Mouse (Mus musculus): ENCODE measurements around the gene Gm43552. TPM values are rescaled to one million over a fixed set of nuclear protein-coding genes. Genes with fewer than 3 reads are reported as not detected.
A peak's percentile ranks its signal among the peaks of the same experiment; 100 is the strongest.

Gene Gm43552
- polyA plus RNA-seq, 1 experiment, result not detected

- Histone ChIP-seq H3K4me1 (ENCODE audit: control insufficient read depth, insufficient read depth, low read length) (no peaks in the 10 kb centered on the region; the same call in 1 of the 2 replicates), H3K4me3 (replicated peaks; ENCODE audit: control insufficient read depth, low read depth, low read length) (no peak overlapping the region), H3K27ac (ENCODE audit: control insufficient read depth, insufficient read depth, low read depth, low read length, poor library complexity) (no peak overlapping the region)
- 43% methylated on average over 5 of the region's 5 CpGs for WGBS
- TF ChIP-seq CTCF (IDR thresholded peaks at IDR 0.05; ENCODE audit: control insufficient read depth, insufficient read depth, low read length) (no peak), POLR2A (IDR thresholded peaks at IDR 0.05; ENCODE audit: borderline replicate concordance, control insufficient read depth, low read depth, low read length) (no peak)
These were observed 42.9 kb upstream of the Gm43552 start for GRCm38 (mm10) chr5:65535457-65536067.

GRCm38 (mm10) chr5:65534496-65534895 lies 41.9 kb upstream of the Gm43552 start:
- H3K4me3 ChIP-seq (replicated peaks; ENCODE audit: control insufficient read depth, low read depth, low read length), result no peak overlapping the region
- 82% methylated on average over 4 of the region's 4 CpGs for WGBS
- TF ChIP-seq POLR2A (IDR thresholded peaks at IDR 0.05; ENCODE audit: borderline replicate concordance, control insufficient read depth, low read depth, low read length), result no peak
- no peak overlapping the region for H3K27ac ChIP-seq (ENCODE audit: control insufficient read depth, insufficient read depth, low read depth, low read length, poor library complexity)
- no peaks in the 10 kb centered on the region; the same call in 1 of the 2 replicates for H3K4me1 ChIP-seq (ENCODE audit: control insufficient read depth, insufficient read depth, low read length)

- TF ChIP-seq CTCF (IDR thresholded peaks at IDR 0.05; ENCODE audit: control insufficient read depth, insufficient read depth, low read length), result no peak
- no peak for TF ChIP-seq POLR2A (IDR thresholded peaks at IDR 0.05; ENCODE audit: borderline replicate concordance, control insufficient read depth, low read depth, low read length)
- no peak overlapping the region for H3K27ac ChIP-seq (ENCODE audit: control insufficient read depth, insufficient read depth, low read depth, low read length, poor library complexity)
- no peaks in the 10 kb centered on the region; the same call in 1 of the 2 replicates for H3K4me1 ChIP-seq (ENCODE audit: control insufficient read depth, insufficient read depth, low read length)
- H3K4me3 ChIP-seq (replicated peaks; ENCODE audit: control insufficient read depth, low read depth, low read length), result no peak overlapping the region
- WGBS, result 81% methylated on average over 3 of the region's 3 CpGs
These were observed 38.6 kb upstream of the Gm43552 start for GRCm38 (mm10) chr5:65531283-65531682.

- 73% methylated on average over 8 of the region's 8 CpGs for WGBS
- no peak overlapping the region for H3K4me3 ChIP-seq (replicated peaks; ENCODE audit: control insufficient read depth, low read depth, low read length)
- H3K4me1 ChIP-seq (ENCODE audit: control insufficient read depth, insufficient read depth, low read length), result no peaks in the 10 kb centered on the region
- TF ChIP-seq POLR2A (IDR thresholded peaks at IDR 0.05; ENCODE audit: borderline replicate concordance, control insufficient read depth, low read depth, low read length) (no peak), CTCF (IDR thresholded peaks at IDR 0.05; ENCODE audit: control insufficient read depth, insufficient read depth, low read length) (peak; percentile 42; the same call in 1 of the 2 replicates)
- no peak overlapping the region for H3K27ac ChIP-seq (ENCODE audit: control insufficient read depth, insufficient read depth, low read depth, low read length, poor library complexity)
These were observed 33.2 kb upstream of the Gm43552 start for GRCm38 (mm10) chr5:65525674-65526443.

GRCm38 (mm10) chr5:65524831-65525230 lies 32.2 kb upstream of the Gm43552 start:
- WGBS, result 81% methylated on average over 4 of the region's 4 CpGs
- no peaks in the 10 kb centered on the region for H3K4me1 ChIP-seq (ENCODE audit: control insufficient read depth, insufficient read depth, low read length)
- TF ChIP-seq POLR2A (IDR thresholded peaks at IDR 0.05; ENCODE audit: borderline replicate concordance, control insufficient read depth, low read depth, low read length) (no peak), CTCF (IDR thresholded peaks at IDR 0.05; ENCODE audit: control insufficient read depth, insufficient read depth, low read length) (no peak)
- no peak overlapping the region for H3K4me3 ChIP-seq (replicated peaks; ENCODE audit: control insufficient read depth, low read depth, low read length)
- H3K27ac ChIP-seq (ENCODE audit: control insufficient read depth, insufficient read depth, low read depth, low read length, poor library complexity), result no peak overlapping the region

- Histone ChIP-seq H3K4me3 (replicated peaks; ENCODE audit: control insufficient read depth, low read depth, low read length) (no peak overlapping the region), H3K27ac (ENCODE audit: control insufficient read depth, insufficient read depth, low read depth, low read length, poor library complexity) (no peak overlapping the region), H3K4me1 (ENCODE audit: control insufficient read depth, insufficient read depth, low read length) (no peaks in the 10 kb centered on the region)
- WGBS, result 65% methylated on average over 1 of the region's 1 CpGs
- no peak for TF ChIP-seq CTCF (IDR thresholded peaks at IDR 0.05; ENCODE audit: control insufficient read depth, insufficient read depth, low read length)
- TF ChIP-seq POLR2A (IDR thresholded peaks at IDR 0.05; ENCODE audit: borderline replicate concordance, control insufficient read depth, low read depth, low read length), result no peak
These were observed 29.2 kb upstream of the Gm43552 start for GRCm38 (mm10) chr5:65521803-65522202.

GRCm38 (mm10) chr5:65514635-65515278 lies 22.1 kb upstream of the Gm43552 start:
- no peak overlapping the region for H3K4me3 ChIP-seq (replicated peaks; ENCODE audit: control insufficient read depth, low read depth, low read length)
- peaks cover 5% of the 10 kb centered on the region; the same call in 1 of the 2 replicates for H3K4me1 ChIP-seq (ENCODE audit: control insufficient read depth, insufficient read depth, low read length)
- peak overlapping the region; percentile 1; the same call in 1 of the 2 replicates for H3K27ac ChIP-seq (ENCODE audit: control insufficient read depth, insufficient read depth, low read depth, low read length, poor library complexity)
- 1% methylated on average over 5 of the region's 5 CpGs for WGBS
- TF ChIP-seq CTCF (IDR thresholded peaks at IDR 0.05; ENCODE audit: control insufficient read depth, insufficient read depth, low read length) (no peak), POLR2A (IDR thresholded peaks at IDR 0.05; ENCODE audit: borderline replicate concordance, control insufficient read depth, low read depth, low read length) (no peak)

- no peak overlapping the region for H3K27ac ChIP-seq (ENCODE audit: control insufficient read depth, insufficient read depth, low read depth, low read length, poor library complexity)
- peaks cover 5% of the 10 kb centered on the region; the same call in 1 of the 2 replicates for H3K4me1 ChIP-seq (ENCODE audit: control insufficient read depth, insufficient read depth, low read length)
- H3K4me3 ChIP-seq (replicated peaks; ENCODE audit: control insufficient read depth, low read depth, low read length), result no peak overlapping the region
- 58% methylated on average over 3 of the region's 3 CpGs for WGBS
- TF ChIP-seq CTCF (IDR thresholded peaks at IDR 0.05; ENCODE audit: control insufficient read depth, insufficient read depth, low read length), result no peak
These were observed 20.9 kb upstream of the Gm43552 start for GRCm38 (mm10) chr5:65513506-65513905.

Data from bone marrow, adult 2 months (tissue).